ENCODE assay signal across 22 mouse cellular contexts in the genomic region with DNA sequence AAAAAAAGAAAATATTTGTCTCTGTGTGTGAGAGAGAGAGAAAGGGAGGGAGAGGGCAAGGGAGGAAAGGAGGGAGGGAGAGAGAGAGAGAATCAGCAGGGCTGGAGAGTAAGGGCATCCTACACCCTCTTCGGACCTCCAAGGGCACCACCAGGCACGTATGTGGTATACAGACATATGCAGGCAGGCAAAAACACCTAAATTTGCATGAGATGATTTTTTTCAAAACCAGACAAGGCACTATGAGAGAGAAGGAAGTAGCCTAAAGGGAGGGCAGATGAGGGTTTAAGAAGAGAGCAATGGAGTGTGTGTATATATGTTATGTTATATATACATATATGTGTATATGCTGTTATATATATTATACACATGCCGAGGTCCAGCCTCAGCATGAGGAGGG. TPM values are rescaled to one million over a fixed set of nuclear protein-coding genes. Genes with fewer than 3 reads are reported as not detected.
DNase-seq lines count a peak whose midpoint lies in the region; ATAC-seq and TF ChIP-seq lines count a peak whose summit lies in the region.
"Had no signal": no experiment of that assay in that cellular context is flagged by ENCODE, and none has a peak within 500 bp of the region (broad histone marks: within the 10 kb centered on the region; RNA-seq: fewer than 3 reads in every experiment).

No protein-coding gene starts in this region.

- peak overlapping the region; percentile 32 for H3K4me2 ChIP-seq in myocyte (ENCODE audit: low read depth)
- H3K4me2 ChIP-seq in hindbrain, embryonic 11.5 days (replicated peaks; ENCODE audit: low read depth, low read length) = no peak overlapping the region
- H3K4me2 ChIP-seq: embryonic facial prominence, embryonic 12.5 days; forebrain, embryonic 13.5 days; forebrain, embryonic 15.5 days had no signal

- ATAC-seq in hindbrain, embryonic 11.5 days (ENCODE audit: low FRiP score) = no peak
- ATAC-seq: activated CD4-positive, CD25-positive, alpha-beta regulatory T cell, adult 4 months; forebrain, embryonic 13.5 days; forebrain, embryonic 15.5 days; forebrain, postnatal 0 days; Patski had no signal

- H3K27me3 ChIP-seq in myocyte (ENCODE audit: control insufficient read depth, insufficient read depth, insufficient read length) = no peaks in the 10 kb centered on the region
- no peaks in the 10 kb centered on the region for H3K27me3 ChIP-seq in splenic B cell, adult 2 months (ENCODE audit: control insufficient read depth, insufficient read depth, low read length, poor library complexity, severe bottlenecking)
- H3K27me3 ChIP-seq in hindbrain, embryonic 11.5 days (ENCODE audit: control insufficient read depth, insufficient read depth, low read length) = no peaks in the 10 kb centered on the region
- H3K27me3 ChIP-seq: embryonic facial prominence, embryonic 12.5 days; forebrain, embryonic 13.5 days; forebrain, embryonic 15.5 days; Patski had no signal

- no peak overlapping the region for H3K4me3 ChIP-seq in myocyte
- H3K4me3 ChIP-seq in hindbrain, embryonic 11.5 days (ENCODE audit: low read depth, low read length) = no peak overlapping the region
- H3K4me3 ChIP-seq: embryonic facial prominence, embryonic 10.5 days; embryonic facial prominence, embryonic 12.5 days; forebrain, embryonic 13.5 days; forebrain, embryonic 15.5 days had no signal

- DNase-seq in B cell, adult 2 months = peak; percentile 13 to 26
- DNase-seq in splenic B cell, adult 2 months (ENCODE audit: low read depth, low spot score) = peak; percentile 61
- DNase-seq in neural tube, embryonic 10.5 days (ENCODE audit: extremely low spot score, low spot score) = no peak
- DNase-seq in hindbrain, embryonic 11.5 days (ENCODE audit: low spot score) = no peak
- DNase-seq in heart, postnatal 10 days = no peak
- DNase-seq: adrenal gland, adult 8-10 months; adrenal gland, postnatal 14 days; adrenal gland, postnatal 36 days; cerebellum, adult 11-12 months; cerebellum, adult 2 months; cerebellum, adult 9-10 months; cerebellum, postnatal 10 days; cerebellum, postnatal 25 days; forebrain, postnatal 0 days had no signal

- H3K27ac ChIP-seq in hindbrain, embryonic 11.5 days (ENCODE audit: low read depth, low read length) = no peak overlapping the region
- H3K27ac ChIP-seq: embryonic facial prominence, embryonic 10.5 days; embryonic facial prominence, embryonic 12.5 days; forebrain, embryonic 13.5 days; forebrain, embryonic 15.5 days had no signal

- intact Hi-C loops in heart, postnatal 10 days (cut with DNase I) = no loop called here

- no peaks in the 10 kb centered on the region for H3K9me3 ChIP-seq in hindbrain, embryonic 11.5 days (ENCODE audit: control insufficient read depth, low read length)
- H3K9me3 ChIP-seq: embryonic facial prominence, embryonic 10.5 days; embryonic facial prominence, embryonic 12.5 days; forebrain, embryonic 15.5 days; G1E had no signal

- WGBS in hindbrain, embryonic 11.5 days = 86% methylated on average over 3 of the region's 3 CpGs

- no peaks in the 10 kb centered on the region for H3K4me1 ChIP-seq in hindbrain, embryonic 11.5 days (replicated peaks; ENCODE audit: control insufficient read depth, insufficient read depth, low read length)
- H3K4me1 ChIP-seq: embryonic facial prominence, embryonic 12.5 days; forebrain, embryonic 13.5 days had no signal

- H3ac ChIP-seq in myocyte (ENCODE audit: control insufficient read depth, insufficient read length) = no peak overlapping the region

- no peaks in the 10 kb centered on the region for H3K79me2 ChIP-seq in myocyte (ENCODE audit: control insufficient read depth, insufficient read depth)

- H3K9ac ChIP-seq in hindbrain, embryonic 11.5 days (ENCODE audit: low read depth, low read length) = no peak overlapping the region
- H3K9ac ChIP-seq: embryonic facial prominence, embryonic 12.5 days; forebrain, embryonic 13.5 days; forebrain, embryonic 15.5 days; forebrain, postnatal 0 days had no signal

- no peaks in the 10 kb centered on the region for H3K36me3 ChIP-seq in myocyte (ENCODE audit: control insufficient read depth, insufficient read depth)
- no peaks in the 10 kb centered on the region for H3K36me3 ChIP-seq in splenic B cell, adult 2 months (ENCODE audit: control insufficient read depth, insufficient read depth, low read length, poor library complexity, severe bottlenecking)
- no peaks in the 10 kb centered on the region for H3K36me3 ChIP-seq in hindbrain, embryonic 11.5 days (ENCODE audit: control insufficient read depth, insufficient read depth, low read length)
- H3K36me3 ChIP-seq: embryonic facial prominence, embryonic 10.5 days; embryonic facial prominence, embryonic 12.5 days; forebrain, embryonic 15.5 days; G1E had no signal

- TF ChIP-seq POLR2A in myocyte (IDR thresholded peaks at IDR 0.05; ENCODE audit: insufficient read length, low read depth) = no peak

TF ChIP-seq in myocyte, 11 proteins besides CTCF, POLR2A, EP300 and RAD21:
- TF ChIP-seq E2F4 (IDR thresholded peaks at IDR 0.05; ENCODE audit: insufficient read depth) (no peak), TCF12 (IDR thresholded peaks at IDR 0.05; ENCODE audit: insufficient read depth, poor library complexity, severe bottlenecking) (no peak), CEBPB (IDR thresholded peaks at IDR 0.05; ENCODE audit: insufficient read depth, poor library complexity, severe bottlenecking) (no peak), POLR2AphosphoS2 (IDR thresholded peaks at IDR 0.05; ENCODE audit: insufficient read length, low read depth) (no peak), USF1 (IDR thresholded peaks at IDR 0.05; ENCODE audit: low read depth) (no peak), MYOD1 (IDR thresholded peaks at IDR 0.05; ENCODE audit: control insufficient read depth in 1 of 3, insufficient read length in 2 of 3, low read depth in 2 of 3) (no peak), TCF3 (IDR thresholded peaks at IDR 0.05; ENCODE audit: insufficient read length, low read depth) (no peak), MYOG (IDR thresholded peaks at IDR 0.05; ENCODE audit: control insufficient read depth in 1 of 3, insufficient read depth in 1 of 3, insufficient read length in 2 of 3, low read depth in 2 of 3) (no peak), REST (IDR thresholded peaks at IDR 0.05; ENCODE audit: insufficient read depth, insufficient read length) (no peak), MAX (IDR thresholded peaks at IDR 0.05; ENCODE audit: low read depth) (no peak), SRF (IDR thresholded peaks at IDR 0.05; ENCODE audit: control insufficient read depth, insufficient read length, low read depth) (no peak)

RNA-seq across cellular contexts. Expression of gene Nmi, which starts 6.0 kb away (rescaled TPM):
- 3.2 TPM for polyA plus RNA-seq in myocyte (2012; fragmentation: generic; extraction: Trizol)
- polyA plus RNA-seq in hindbrain, embryonic 11.5 days (2014; fragmentation: Nextera tagmentation; extraction: Ambion mirVana) = 7.7 and 8.9 TPM in 2 replicates
- 1 to 10 TPM; 6.2 to 8.0 TPM for total RNA-seq in heart, postnatal 10 days (2021)

RNA-seq across cellular contexts. Expression of gene Rbm43, which starts 32.3 kb away (rescaled TPM):
- polyA plus RNA-seq in myocyte (2012; fragmentation: generic; extraction: Trizol) = 3.2 TPM
- polyA plus RNA-seq in hindbrain, embryonic 11.5 days (2014; fragmentation: Nextera tagmentation; extraction: Ambion mirVana) = 6.9 and 10.4 TPM in 2 replicates
- total RNA-seq in heart, postnatal 10 days (2021) = 1 to 10 TPM; 8.1 to 8.6 TPM

Comparison
In these comparisons a context has a peak if more than half of its experiments do, and no peak if none do; other contexts are left out.
1. DNase-seq: peak in B cell, adult 2 months (2 of 2) and splenic B cell, adult 2 months (single experiment); none in neural tube, embryonic 10.5 days (single experiment), hindbrain, embryonic 11.5 days (single experiment) and heart, postnatal 10 days (0 of 2).